Mouse (Mus musculus): Measurements from ENCODE around the gene Wwox. TPM values are rescaled to one million over a fixed set of nuclear protein-coding genes. Genes with fewer than 3 reads are reported as not detected.

Wwox gene
- polyA plus RNA-seq, 1 experiment from 2014 or later = 10.6 TPM

GRCm38 (mm10) chr8:115322501-115322900 lies 883.0 kb downstream of the Wwox start:
- Histone ChIP-seq H3K27me3 (ENCODE audit: low read depth, poor library complexity, severe bottlenecking) (no peaks in the 10 kb centered on the region), H3K9me3 (replicated peaks) (no peaks in the 10 kb centered on the region), H3K27ac (replicated peaks) (no peak overlapping the region), H3K36me3 (no peaks in the 10 kb centered on the region), H3K4me3 (no peak overlapping the region), H3K4me1 (no peaks in the 10 kb centered on the region)
- DNase-seq (ENCODE audit: low spot score) = no peak
- 90% methylated on average over 5 of the region's 5 CpGs for WGBS

- Histone ChIP-seq H3K4me3 (no peak overlapping the region), H3K36me3 (no peaks in the 10 kb centered on the region), H3K27ac (replicated peaks) (no peak overlapping the region), H3K27me3 (ENCODE audit: low read depth, poor library complexity, severe bottlenecking) (no peaks in the 10 kb centered on the region), H3K4me1 (no peaks in the 10 kb centered on the region), H3K9me3 (replicated peaks) (0 out of 2 replicates have a peak, but pooled peaks cover 2% of the 10 kb centered on the region)
- DNase-seq (ENCODE audit: low spot score) = no peak
- WGBS = 89% methylated on average over 11 of the region's 11 CpGs
These were observed 891.2 kb downstream of the Wwox start for GRCm38 (mm10) chr8:115330671-115331070.

- DNase-seq (ENCODE audit: low spot score) = no peak
- Histone ChIP-seq H3K9me3 (replicated peaks) (0 out of 2 replicates have a peak, but pooled peaks cover 2% of the 10 kb centered on the region), H3K27me3 (ENCODE audit: low read depth, poor library complexity, severe bottlenecking) (no peaks in the 10 kb centered on the region), H3K36me3 (no peaks in the 10 kb centered on the region), H3K27ac (replicated peaks) (no peak overlapping the region), H3K4me1 (no peaks in the 10 kb centered on the region), H3K4me3 (no peak overlapping the region)
- 93% methylated on average over 3 of the region's 3 CpGs for WGBS
These were observed 894.5 kb downstream of the Wwox start for GRCm38 (mm10) chr8:115333972-115334371.

GRCm38 (mm10) chr8:115336361-115336760 lies 896.9 kb downstream of the Wwox start:
- H3K4me3 ChIP-seq = no peak overlapping the region
- 91% methylated on average over 1 of the region's 1 CpGs for WGBS

GRCm38 (mm10) chr8:115348704-115349103 lies 909.2 kb downstream of the Wwox start:
- Histone ChIP-seq H3K36me3 (no peaks in the 10 kb centered on the region), H3K27me3 (ENCODE audit: low read depth, poor library complexity, severe bottlenecking) (no peaks in the 10 kb centered on the region), H3K9me3 (replicated peaks) (no peaks in the 10 kb centered on the region), H3K27ac (replicated peaks) (no peak overlapping the region), H3K4me3 (no peak overlapping the region), H3K4me1 (no peaks in the 10 kb centered on the region)
- WGBS = 91% methylated on average over 6 of the region's 6 CpGs
- no peak for DNase-seq (ENCODE audit: low spot score)

More at GRCm38 (mm10) chr8:115336361-115336760, 896.9 kb downstream of the Wwox start:
- H3K9me3 ChIP-seq (replicated peaks) = no peaks in the 10 kb centered on the region
- no peaks in the 10 kb centered on the region for H3K4me1 ChIP-seq
- H3K27me3 ChIP-seq (ENCODE audit: low read depth, poor library complexity, severe bottlenecking) = no peaks in the 10 kb centered on the region
- H3K27ac ChIP-seq (replicated peaks) = no peak overlapping the region
- no peak for DNase-seq (ENCODE audit: low spot score)
- H3K36me3 ChIP-seq = no peaks in the 10 kb centered on the region

GRCm38 (mm10) chr8:115350707-115351106 lies 911.3 kb downstream of the Wwox start:
- no peaks in the 10 kb centered on the region for H3K36me3 ChIP-seq
- no peak overlapping the region for H3K27ac ChIP-seq (replicated peaks)
- no peaks in the 10 kb centered on the region for H3K4me1 ChIP-seq
- no peak overlapping the region for H3K4me3 ChIP-seq
- WGBS = 83% methylated on average over 6 of the region's 6 CpGs
- H3K9me3 ChIP-seq (replicated peaks) = no peaks in the 10 kb centered on the region; the same call in 1 of the 2 replicates
- DNase-seq (ENCODE audit: low spot score) = no peak
- H3K27me3 ChIP-seq (ENCODE audit: low read depth, poor library complexity, severe bottlenecking) = no peaks in the 10 kb centered on the region

GRCm38 (mm10) chr8:115357663-115358335 lies 918.3 kb downstream of the Wwox start:
- Histone ChIP-seq H3K9me3 (replicated peaks) (no peaks in the 10 kb centered on the region; the same call in 1 of the 2 replicates), H3K27ac (replicated peaks) (peak overlapping the region; percentile 52; the same call in 1 of the 2 replicates), H3K4me1 (peaks cover 15% of the 10 kb centered on the region), H3K27me3 (ENCODE audit: low read depth, poor library complexity, severe bottlenecking) (no peaks in the 10 kb centered on the region; the same call in 1 of the 2 replicates), H3K4me3 (peak overlapping the region; percentile 36), H3K36me3 (no peaks in the 10 kb centered on the region)
- peak; percentile 25 for DNase-seq (ENCODE audit: low spot score)
- 20% methylated on average over 16 of the region's 16 CpGs for WGBS

- no peaks in the 10 kb centered on the region; the same call in 1 of the 2 replicates for H3K9me3 ChIP-seq (replicated peaks)
- 92% methylated on average over 11 of the region's 11 CpGs for WGBS
- no peaks in the 10 kb centered on the region; the same call in 1 of the 2 replicates for H3K27me3 ChIP-seq (ENCODE audit: low read depth, poor library complexity, severe bottlenecking)
- H3K4me3 ChIP-seq = no peak overlapping the region
- no peaks in the 10 kb centered on the region for H3K36me3 ChIP-seq
- H3K4me1 ChIP-seq = peaks cover 15% of the 10 kb centered on the region
- no peak for DNase-seq (ENCODE audit: low spot score)
- no peak overlapping the region for H3K27ac ChIP-seq (replicated peaks)
These were observed 919.0 kb downstream of the Wwox start for GRCm38 (mm10) chr8:115358481-115358880.

- Histone ChIP-seq H3K4me1 (peaks cover 15% of the 10 kb centered on the region), H3K27ac (replicated peaks) (no peak overlapping the region), H3K9me3 (replicated peaks) (no peaks in the 10 kb centered on the region), H3K36me3 (no peaks in the 10 kb centered on the region), H3K4me3 (no peak overlapping the region), H3K27me3 (ENCODE audit: low read depth, poor library complexity, severe bottlenecking) (no peaks in the 10 kb centered on the region; the same call in 1 of the 2 replicates)
- no peak for DNase-seq (ENCODE audit: low spot score)
- 68% methylated on average over 12 of the region's 12 CpGs for WGBS
These were observed 920.2 kb downstream of the Wwox start for GRCm38 (mm10) chr8:115359701-115360100.

GRCm38 (mm10) chr8:115362518-115362917 lies 923.1 kb downstream of the Wwox start:
- H3K9me3 ChIP-seq (replicated peaks) = no peaks in the 10 kb centered on the region
- H3K36me3 ChIP-seq = no peaks in the 10 kb centered on the region
- H3K4me1 ChIP-seq = peaks cover 9% of the 10 kb centered on the region
- no peak overlapping the region for H3K4me3 ChIP-seq
- H3K27ac ChIP-seq (replicated peaks) = no peak overlapping the region
- 82% methylated on average over 7 of the region's 7 CpGs for WGBS
- H3K27me3 ChIP-seq (ENCODE audit: low read depth, poor library complexity, severe bottlenecking) = no peaks in the 10 kb centered on the region; the same call in 1 of the 2 replicates
- DNase-seq (ENCODE audit: low spot score) = no peak

GRCm38 (mm10) chr8:115374957-115375356 lies 935.5 kb downstream of the Wwox start:
- no peaks in the 10 kb centered on the region for H3K9me3 ChIP-seq (replicated peaks)
- peaks cover 19% of the 10 kb centered on the region for H3K4me1 ChIP-seq
- peak overlapping the region; percentile 47 for H3K27ac ChIP-seq (replicated peaks)
- WGBS = 64% methylated on average over 4 of the region's 4 CpGs
- no peaks in the 10 kb centered on the region for H3K27me3 ChIP-seq (ENCODE audit: low read depth, poor library complexity, severe bottlenecking)
- H3K36me3 ChIP-seq = no peaks in the 10 kb centered on the region
- H3K4me3 ChIP-seq = no peak overlapping the region
- DNase-seq (ENCODE audit: low spot score) = no peak

- WGBS = 80% methylated on average over 8 of the region's 8 CpGs
- H3K4me3 ChIP-seq = no peak overlapping the region
- no peaks in the 10 kb centered on the region for H3K27me3 ChIP-seq (ENCODE audit: low read depth, poor library complexity, severe bottlenecking)
- H3K9me3 ChIP-seq (replicated peaks) = no peaks in the 10 kb centered on the region
- H3K36me3 ChIP-seq = no peaks in the 10 kb centered on the region
- peaks cover 23% of the 10 kb centered on the region for H3K4me1 ChIP-seq
- DNase-seq (ENCODE audit: low spot score) = no peak
- peak overlapping the region; percentile 47 for H3K27ac ChIP-seq (replicated peaks)
These were observed 936.0 kb downstream of the Wwox start for GRCm38 (mm10) chr8:115375361-115376047.

GRCm38 (mm10) chr8:115377321-115377720 lies 937.9 kb downstream of the Wwox start:
- DNase-seq (ENCODE audit: low spot score) = no peak
- Histone ChIP-seq H3K36me3 (no peaks in the 10 kb centered on the region), H3K4me3 (no peak overlapping the region), H3K27ac (replicated peaks) (no peak overlapping the region), H3K4me1 (peaks cover 23% of the 10 kb centered on the region), H3K27me3 (ENCODE audit: low read depth, poor library complexity, severe bottlenecking) (no peaks in the 10 kb centered on the region), H3K9me3 (replicated peaks) (no peaks in the 10 kb centered on the region)
- WGBS = 80% methylated on average over 4 of the region's 4 CpGs

Data from midbrain, embryonic 10.5 days (tissue).